Mouse (Mus musculus) stomach, postnatal 0 days (tissue): ENCODE measurements around the gene Nhp2. TPM values are rescaled to one million over a fixed set of nuclear protein-coding genes. Genes with fewer than 3 reads are reported as not detected.
"Not testable (repeated sequence)": the region's sequence is repeated elsewhere in the genome, so short reads cannot be mapped to it uniquely, and the experiment has no call there.

Experiments used
- ATAC-seq: fragments of 200-750 bp; cut with Nextera tagmentation; 2 replicates; pipeline ENCODE4 v1.8.0; 2017; ENCODE audit not compliant: low FRiP score, low TSS enrichment
- DNase-seq: peaks from one replicate; pipeline ENCODE4 v3.0.0-alpha.2; 2016; ENCODE audit warnings: low spot score
- H3K27ac ChIP-seq: fragments of 300-500 bp; sonication (generic); replicated peaks from 2 replicates; pipeline ENCODE4 v1.5.1; 2014; ENCODE audit warnings: mild to moderate bottlenecking, control low read depth
- H3K27me3 ChIP-seq: fragments of 300-500 bp; sonication (generic); 2 replicates; pipeline ENCODE4 v1.6.1; 2014; ENCODE audit warnings: low read length; ENCODE audit not compliant: control insufficient read depth, insufficient read depth
- H3K36me3 ChIP-seq: fragments of 300-500 bp; sonication (generic); 2 replicates; pipeline ENCODE4 v1.6.1; 2014; ENCODE audit warnings: low read length, mixed read lengths; ENCODE audit not compliant: control insufficient read depth, insufficient read depth
- H3K4me1 ChIP-seq: fragments of 300-500 bp; sonication (generic); replicated peaks from 2 replicates; pipeline ENCODE4 v1.6.1; 2014; ENCODE audit warnings: antibody characterized with exemption; ENCODE audit not compliant: control insufficient read depth, insufficient read depth
- H3K4me2 ChIP-seq: fragments of 300-500 bp; sonication (generic); replicated peaks from 2 replicates; pipeline ENCODE4 v1.6.1; 2014; ENCODE audit warnings: low read depth, mild to moderate bottlenecking, control low read depth, moderate library complexity
- H3K4me3 ChIP-seq: fragments of 300-500 bp; sonication (generic); 2 replicates; pipeline ENCODE4 v1.5.1; 2014; ENCODE audit warnings: low read depth, low read length, control low read depth
- H3K9ac ChIP-seq: fragments of 300-500 bp; sonication (generic); 2 replicates; pipeline ENCODE4 v1.6.1; 2014; ENCODE audit warnings: mild to moderate bottlenecking, low read length, control low read depth, mixed read lengths
- H3K9me3 ChIP-seq: fragments of 300-500 bp; sonication (generic); 2 replicates; pipeline ENCODE4 v1.6.1; 2016; ENCODE audit warnings: low read length; ENCODE audit not compliant: control insufficient read depth
- CTCF ChIP-seq: IDR thresholded peaks from 2 replicates; pipeline ENCODE4 v1.5.1; 2016; ENCODE audit warnings: antibody characterized with exemption, low read depth, mild to moderate bottlenecking, moderate library complexity
- EP300 ChIP-seq: optimal IDR thresholded peaks from 2 replicates; pipeline ENCODE3; 2016; ENCODE audit warnings: antibody characterized with exemption
- WGBS: fragments of 180-500 bp; shearing (Covaris S2); extraction: QIAGEN DNeasy Blood & Tissue Kit; methylation state at CpG from one replicate; pipeline ENCODE4 v1.1.7; 2014; 5-methylcytosine and 5-hydroxymethylcytosine counted together
- polyA plus RNA-seq: library from polyadenylated mRNA; unstranded; fragments of >200 nt; fragmentation: Nextera tagmentation; extraction: Ambion mirVana; gene quantifications from 2 replicates; pipeline ENCODE4 v1.2.1, GENCODE M21; 2015

Gene Nhp2
- polyA plus RNA-seq, 1 experiment from 2014 or later, result 144 TPM

DNA sequence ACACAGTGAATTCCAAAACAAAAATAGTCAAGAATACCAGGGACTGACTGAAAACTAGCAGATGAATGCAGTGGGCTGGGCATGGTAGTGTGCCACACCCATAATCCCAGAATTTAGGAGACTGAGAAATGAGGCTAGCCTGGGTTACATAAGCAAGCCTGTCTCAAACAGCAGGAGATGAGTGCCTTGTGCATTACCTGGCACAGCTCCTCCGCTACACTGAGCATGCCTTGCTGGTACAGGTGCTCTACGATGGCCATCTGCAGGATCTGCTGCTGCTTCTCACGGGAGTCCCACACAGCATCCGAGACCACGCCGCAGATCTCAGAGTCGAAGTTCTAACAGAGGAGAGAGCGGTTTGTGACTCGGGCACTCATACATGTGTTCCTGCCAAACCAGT lies 7.9 kb downstream of the Nhp2 start:
- no peaks in the 10 kb centered on the region for H3K4me1 ChIP-seq
- H3K36me3 ChIP-seq, result peaks cover 30% of the 10 kb centered on the region

DNA sequence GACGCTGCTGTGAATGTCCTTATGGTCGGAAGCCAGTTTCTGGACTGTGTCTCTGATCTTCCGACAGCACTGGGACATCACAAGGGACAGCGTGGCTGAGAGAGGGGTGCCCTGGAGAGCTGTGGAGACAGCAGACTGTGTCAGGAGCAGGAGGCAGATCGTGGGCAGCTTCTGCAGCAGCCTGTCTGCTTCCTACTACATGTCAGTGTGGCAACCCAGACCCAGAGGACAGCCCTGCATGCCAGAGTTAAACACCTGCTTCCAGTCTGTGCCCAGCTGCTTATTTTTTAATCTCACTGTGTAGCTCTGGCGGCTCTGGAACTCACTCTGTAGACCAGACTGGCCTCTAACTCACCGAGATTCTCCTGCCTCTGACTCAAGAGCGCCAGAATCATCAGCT lies 8.4 kb downstream of the Nhp2 start:
- Histone ChIP-seq H3K4me3 (no peak overlapping the region), H3K9me3 (no peaks in the 10 kb centered on the region), H3K36me3 (peaks cover 26% of the 10 kb centered on the region), H3K9ac (no peak overlapping the region), H3K27ac (no peak overlapping the region), H3K4me2 (no peak overlapping the region), H3K4me1 (no peaks in the 10 kb centered on the region), H3K27me3 (no peaks in the 10 kb centered on the region)
- ATAC-seq (no peak), DNase-seq (no peak)
- TF ChIP-seq CTCF (no peak), EP300 (no peak)
- 78% methylated on average over 8 of the region's 8 CpGs for WGBS

More for the DNA sequence above, 7.9 kb downstream of the Nhp2 start:
- no peak overlapping the region for H3K4me2 ChIP-seq
- no peak overlapping the region for H3K27ac ChIP-seq
- 92% methylated on average over 9 of the region's 9 CpGs for WGBS
- ATAC-seq (no peak), DNase-seq (no peak)
- H3K9ac ChIP-seq, result no peak overlapping the region
- no peak overlapping the region for H3K4me3 ChIP-seq
- H3K27me3 ChIP-seq, result no peaks in the 10 kb centered on the region
- no peaks in the 10 kb centered on the region for H3K9me3 ChIP-seq
- no peak for TF ChIP-seq EP300
- no peak for TF ChIP-seq CTCF

DNA sequence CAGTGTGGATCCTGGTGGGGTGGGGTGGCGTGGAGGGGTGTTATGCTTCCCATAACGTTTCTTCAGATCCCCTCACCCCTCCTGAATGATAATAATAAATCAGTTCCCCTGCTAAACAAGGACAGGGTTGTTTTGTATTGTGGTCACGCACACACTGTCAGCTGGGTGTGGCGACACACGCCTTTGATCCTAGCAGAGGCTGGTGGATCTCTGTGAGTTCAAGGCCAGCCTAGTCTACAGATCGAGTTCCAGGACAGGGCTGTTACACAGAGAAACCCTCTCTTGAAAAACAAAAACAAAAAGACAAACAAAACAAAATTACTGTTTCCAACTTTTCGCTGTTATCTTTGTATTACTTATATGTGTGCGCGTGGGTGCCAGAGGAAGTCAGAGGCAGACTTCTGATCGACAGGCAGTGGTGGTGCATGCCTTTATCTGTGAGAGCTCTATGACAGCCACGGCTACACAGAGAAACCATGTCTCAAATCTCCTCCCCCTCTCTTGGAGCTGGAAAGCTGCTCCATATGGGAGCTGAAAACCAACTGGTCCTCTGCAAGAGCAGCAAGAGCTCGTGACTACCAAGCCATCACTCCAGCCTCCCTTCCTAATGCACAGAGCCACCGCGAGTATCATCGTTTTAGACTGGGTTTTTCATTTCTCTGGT lies 10.2 kb downstream of the Nhp2 start:
- no peaks in the 10 kb centered on the region for H3K4me1 ChIP-seq
- ATAC-seq, result no peak
- H3K27me3 ChIP-seq, result no peaks in the 10 kb centered on the region
- 79% methylated on average over 15 of the region's 15 CpGs for WGBS
- no peak for DNase-seq
- H3K4me3 ChIP-seq, result no peak overlapping the region
- peaks cover 13% of the 10 kb centered on the region for H3K36me3 ChIP-seq
- no peaks in the 10 kb centered on the region for H3K9me3 ChIP-seq
- H3K27ac ChIP-seq, result no peak overlapping the region
- no peak overlapping the region for H3K4me2 ChIP-seq
- H3K9ac ChIP-seq, result no peak overlapping the region
- TF ChIP-seq EP300, result no peak
- no peak for TF ChIP-seq CTCF

DNA sequence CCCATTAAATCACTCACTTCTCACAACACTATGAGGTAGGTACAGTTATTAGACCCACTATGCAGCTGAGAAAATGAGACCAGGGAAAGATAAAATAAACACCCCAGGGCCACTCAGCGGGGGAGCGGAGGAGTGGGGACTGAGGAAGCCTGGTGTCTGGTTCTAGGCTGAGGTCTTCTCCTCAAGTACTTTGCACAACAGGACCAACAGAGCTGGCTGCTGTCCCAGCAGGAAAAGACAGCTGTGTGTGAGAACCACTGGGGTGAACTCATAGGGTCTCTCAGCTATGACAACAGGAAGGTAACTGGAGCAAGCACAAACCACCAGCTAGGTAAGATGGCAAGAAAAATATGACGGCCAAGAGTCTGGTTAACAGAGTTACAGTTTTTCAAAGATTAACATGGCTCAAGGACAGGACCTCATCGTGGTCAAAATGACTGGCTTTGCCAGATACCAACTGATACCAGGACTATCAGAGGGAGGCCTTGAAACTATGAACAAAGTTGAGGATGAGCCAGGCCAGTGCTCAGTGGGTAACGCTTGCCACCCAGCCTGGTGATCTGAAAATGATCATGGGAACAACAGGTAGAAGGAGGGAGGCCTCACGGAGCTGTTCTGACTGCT lies 12.7 kb downstream of the Nhp2 start:
- no peak for DNase-seq
- TF ChIP-seq EP300, result no peak
- TF ChIP-seq CTCF, result no peak
- Histone ChIP-seq H3K4me3 (no peak overlapping the region), H3K36me3 (peaks cover 8% of the 10 kb centered on the region; the same call in 1 of the 2 replicates), H3K9ac (no peak overlapping the region), H3K4me2 (no peak overlapping the region), H3K27me3 (no peaks in the 10 kb centered on the region), H3K4me1 (no peaks in the 10 kb centered on the region), H3K27ac (no peak overlapping the region), H3K9me3 (no peaks in the 10 kb centered on the region)
- no peak for ATAC-seq
- WGBS, result 81% methylated on average over 6 of the region's 6 CpGs

DNA sequence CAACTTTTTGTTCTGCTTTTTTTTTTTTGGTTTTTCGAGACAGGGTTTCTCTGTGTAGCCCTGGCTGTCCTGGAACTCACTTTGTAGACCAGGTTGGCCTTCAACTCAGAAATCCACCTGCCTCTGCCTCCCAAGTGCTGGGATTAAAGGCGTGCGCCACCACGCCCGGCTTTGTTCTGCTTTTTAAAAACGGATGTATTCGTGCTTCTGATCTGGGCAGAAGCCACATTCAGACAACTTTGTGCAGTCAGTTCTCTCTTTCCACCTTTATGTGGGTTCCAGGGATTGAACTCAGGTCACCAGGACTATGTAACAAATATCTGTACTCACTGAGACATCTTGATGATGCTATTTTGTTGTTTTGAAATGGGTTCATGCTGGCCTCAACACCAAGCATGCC lies 13.7 kb downstream of the Nhp2 start:
- not testable (repeated sequence) for H3K9ac ChIP-seq, DNase-seq, H3K9me3 ChIP-seq, H3K36me3 ChIP-seq, H3K27ac ChIP-seq, H3K4me2 ChIP-seq, H3K4me1 ChIP-seq, H3K27me3 ChIP-seq, H3K4me3 ChIP-seq, ATAC-seq
- WGBS, result 84% methylated on average over 7 of the region's 7 CpGs

DNA sequence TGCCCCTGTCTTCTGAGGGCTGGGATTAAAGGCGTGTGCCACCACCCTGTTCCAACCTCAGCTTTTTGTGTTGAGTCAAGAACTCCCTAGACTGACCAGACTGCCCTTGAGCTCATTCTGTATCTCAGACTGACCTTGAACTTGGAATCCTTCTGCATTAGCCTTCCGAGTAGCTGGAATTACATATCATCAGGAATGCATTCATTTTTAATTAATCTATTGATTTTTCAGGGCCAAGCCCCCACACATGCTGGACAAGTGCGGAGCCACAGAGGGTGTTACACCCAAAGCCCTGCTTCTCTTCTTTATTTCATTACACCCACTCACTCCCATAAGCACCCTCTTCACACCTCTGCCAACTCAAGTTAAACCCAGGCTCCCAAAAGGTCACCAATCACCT lies 14.2 kb downstream of the Nhp2 start:
- no peaks in the 10 kb centered on the region; the same call in 1 of the 2 replicates for H3K36me3 ChIP-seq
- DNase-seq, result no peak
- no peak overlapping the region for H3K27ac ChIP-seq
- no peaks in the 10 kb centered on the region for H3K9me3 ChIP-seq
- TF ChIP-seq EP300 (no peak), CTCF (no peak)
- no peak overlapping the region for H3K9ac ChIP-seq
- ATAC-seq, result no peak
- no peaks in the 10 kb centered on the region for H3K4me1 ChIP-seq
- H3K4me3 ChIP-seq, result no peak overlapping the region
- no peaks in the 10 kb centered on the region for H3K27me3 ChIP-seq
- no peak overlapping the region for H3K4me2 ChIP-seq
- WGBS, result 94% methylated on average over 3 of the region's 3 CpGs
